Mouse (Mus musculus): ENCODE data around the gene Tnf. TPM values are rescaled to one million over a fixed set of nuclear protein-coding genes. Genes with fewer than 3 reads are reported as not detected.

Gene Tnf
- polyA plus RNA-seq (2014; fragmentation: Illumina TruSeq; extraction: RNeasy Lipid Tissue Mini Kit (QIAGEN cat#74804); ENCODE audit: low read depth, low replicate concordance), result not detected

DNA sequence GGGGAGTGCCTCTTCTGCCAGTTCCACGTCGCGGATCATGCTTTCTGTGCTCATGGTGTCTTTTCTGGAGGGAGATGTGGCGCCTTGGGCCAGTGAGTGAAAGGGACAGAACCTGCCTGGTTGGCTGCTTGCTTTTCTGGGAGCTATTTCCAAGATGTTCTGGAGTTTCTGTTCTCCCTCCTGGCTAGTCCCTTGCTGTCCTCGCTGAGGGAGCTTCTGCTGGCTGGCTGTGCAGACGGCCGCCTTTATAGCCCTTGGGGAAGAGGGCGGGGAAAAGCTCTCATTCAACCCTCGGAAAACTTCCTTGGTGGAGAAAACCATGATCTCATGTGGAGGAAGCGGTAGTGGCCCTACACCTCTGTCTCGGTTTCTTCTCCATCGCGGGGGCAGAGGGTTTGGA is at the start of gene Tnf:
TSS of gene Tnf (minus strand) at position 221 of the 400 bp plus-strand sequence.

DNA sequence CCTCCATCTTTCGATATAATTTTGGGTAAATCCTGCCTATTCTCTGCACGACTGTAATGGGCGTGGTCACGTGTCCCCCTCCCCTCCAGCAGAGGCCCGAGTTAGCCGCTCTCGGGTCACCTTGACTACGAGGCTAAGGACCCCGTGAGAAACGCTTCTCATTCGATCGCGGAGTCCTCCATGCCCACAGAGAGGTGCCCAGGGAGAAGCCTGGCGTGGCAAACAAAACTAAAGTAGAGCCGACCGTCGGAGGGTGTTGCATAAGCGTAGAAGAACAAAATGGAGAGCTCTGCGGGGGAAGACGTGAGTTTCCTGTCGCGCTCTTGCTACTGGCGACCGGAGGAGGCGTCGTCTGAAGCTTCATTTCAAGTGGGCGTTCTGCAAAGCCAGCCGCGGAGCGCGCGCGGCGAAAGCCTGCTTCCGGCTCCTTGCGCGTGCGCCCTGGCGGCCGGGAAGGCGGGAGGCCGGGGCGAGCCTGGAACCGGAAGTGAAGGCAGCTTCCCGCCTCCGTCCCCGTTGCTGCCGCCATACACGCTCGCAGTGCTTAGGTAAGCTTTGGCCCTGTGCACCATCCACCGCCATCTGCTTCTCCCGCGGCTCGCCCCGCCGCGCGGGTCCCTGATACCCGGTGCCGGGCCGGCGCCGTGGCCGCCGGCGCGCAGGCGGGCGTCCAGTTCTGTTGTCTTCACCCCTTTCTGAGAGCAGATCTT is 39.7 kb upstream of the Tnf start, which contains the start of gene Ddx39b:
TSS of gene Ddx39b (plus strand) at position 442 of the 710 bp plus-strand sequence.

DNA sequence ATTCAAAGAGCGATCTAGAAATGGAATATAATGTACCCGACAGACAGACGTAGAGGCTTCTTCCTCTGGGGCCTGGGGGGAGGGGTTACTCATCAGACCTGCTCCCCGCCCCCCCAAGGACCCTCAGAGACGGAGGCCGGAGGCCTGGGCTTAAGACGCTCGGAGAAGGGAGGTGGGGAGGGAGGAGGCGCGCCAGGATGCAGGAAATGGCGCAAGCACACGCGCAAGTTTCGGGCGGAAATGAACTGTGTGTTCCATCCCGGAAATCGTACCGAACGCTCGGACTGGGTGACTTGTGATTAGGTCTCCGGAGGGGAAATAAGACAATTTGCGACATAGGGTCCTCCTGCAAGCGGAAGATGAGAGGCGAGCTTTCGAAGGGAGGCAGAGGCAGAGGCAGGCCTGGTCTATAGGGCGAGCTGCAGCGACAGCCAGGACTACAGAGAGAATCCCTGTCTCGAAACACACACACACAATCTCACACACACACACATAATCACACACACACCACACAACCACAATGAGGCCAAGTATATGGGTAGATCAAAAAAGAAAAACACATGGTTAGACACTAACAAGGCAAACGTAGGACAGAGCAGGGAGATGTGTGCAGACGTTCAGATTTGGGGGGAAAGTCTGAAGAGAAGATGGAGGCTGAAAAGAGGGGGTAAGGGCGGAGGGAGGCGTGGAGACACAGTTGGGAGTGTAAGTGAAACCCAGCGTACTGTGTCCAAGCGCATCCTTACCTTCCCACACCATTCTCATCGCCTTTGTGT is 34.0 kb upstream of the Tnf start, which contains the start of gene Nfkbil1:
TSS of gene Nfkbil1 (minus strand) at position 179 of the 776 bp plus-strand sequence.

DNA sequence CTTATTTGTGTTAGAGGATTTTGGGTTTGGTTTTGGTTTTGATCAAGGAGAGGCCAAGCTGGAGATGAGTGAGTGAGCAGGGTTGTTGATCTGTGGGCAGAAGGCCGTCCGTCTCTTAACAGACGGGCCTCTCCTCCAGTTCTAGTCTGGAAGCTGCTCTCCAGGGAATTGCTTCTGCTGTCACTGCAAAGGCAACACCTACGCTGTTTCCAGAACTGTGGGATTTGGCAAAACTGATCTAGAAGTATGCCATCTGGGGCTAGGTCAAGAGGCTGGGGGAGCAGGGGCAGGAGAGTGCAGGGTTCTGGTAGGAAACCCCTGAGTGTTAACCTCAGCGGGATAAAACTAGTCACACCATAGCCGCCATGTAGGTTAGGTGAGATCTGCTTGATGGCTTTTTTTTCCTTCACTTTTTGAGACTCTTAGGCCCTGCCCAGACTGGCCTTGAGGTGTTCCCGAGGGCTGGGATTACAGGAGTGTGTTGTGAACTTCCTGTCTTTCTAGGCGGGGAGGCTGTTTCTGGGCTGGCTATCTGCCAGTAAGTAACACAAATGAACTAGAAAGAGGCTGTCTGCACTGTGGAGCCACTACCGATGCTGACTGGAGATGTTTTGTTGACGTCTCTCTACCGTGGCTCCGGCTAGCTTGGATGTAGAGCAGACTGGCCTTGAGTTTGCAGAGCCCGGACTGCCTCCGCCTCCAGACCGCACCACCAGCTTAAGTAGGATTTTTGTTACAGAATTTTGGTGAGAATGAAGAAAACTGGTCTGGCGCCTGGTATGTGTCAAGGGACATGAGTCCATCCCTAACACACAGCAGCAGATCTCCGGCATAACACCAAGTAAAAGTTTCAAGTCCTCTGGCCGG is 31.5 kb upstream of the Tnf start, which contains the start of gene Atp6v1g2:
TSS of gene Atp6v1g2 (plus strand) at position 547 of the 867 bp plus-strand sequence.

DNA sequence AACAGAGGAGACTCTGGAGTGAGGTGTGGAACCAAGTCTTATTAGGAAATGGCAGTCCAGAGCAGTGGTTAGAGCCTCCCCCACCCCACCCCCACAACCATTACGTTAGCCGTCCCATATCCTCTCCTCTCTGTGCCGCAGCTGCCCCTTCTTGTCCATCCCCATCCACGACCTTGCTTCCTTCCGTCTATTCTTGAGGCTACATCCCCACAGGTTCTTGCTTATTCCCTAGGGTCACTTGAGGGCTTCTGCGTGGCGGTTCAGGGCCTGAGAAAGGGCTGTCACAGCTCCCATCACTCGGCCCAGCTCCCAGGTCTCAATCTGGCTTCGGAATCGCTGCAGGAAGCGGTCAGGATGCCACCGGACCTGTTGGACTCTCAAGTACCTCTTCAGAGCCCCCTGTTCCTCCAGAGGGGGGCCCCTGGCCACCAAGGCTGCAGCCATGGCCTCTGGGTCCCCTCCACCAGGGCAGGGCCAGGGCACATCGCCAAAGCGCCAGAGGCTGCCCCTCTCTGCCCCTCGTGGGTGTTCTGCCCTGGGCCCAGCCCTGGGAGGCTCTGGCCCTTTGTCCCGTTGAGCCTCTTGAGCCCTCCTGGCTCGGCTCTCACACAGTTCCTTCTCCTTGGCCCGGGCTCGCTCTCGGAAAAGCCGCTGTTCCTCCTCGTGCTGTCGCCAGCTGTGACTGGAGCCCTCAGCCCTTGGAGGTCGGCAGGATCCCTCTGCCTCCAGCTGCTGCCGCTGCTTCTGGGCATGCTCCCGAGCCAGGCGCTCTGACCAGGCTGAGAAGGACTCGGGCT is 18.5 kb upstream of the Tnf start, which contains the start of gene Gm16181:
TSS of gene Gm16181 (plus strand) at position 679 of the 797 bp plus-strand sequence.

DNA sequence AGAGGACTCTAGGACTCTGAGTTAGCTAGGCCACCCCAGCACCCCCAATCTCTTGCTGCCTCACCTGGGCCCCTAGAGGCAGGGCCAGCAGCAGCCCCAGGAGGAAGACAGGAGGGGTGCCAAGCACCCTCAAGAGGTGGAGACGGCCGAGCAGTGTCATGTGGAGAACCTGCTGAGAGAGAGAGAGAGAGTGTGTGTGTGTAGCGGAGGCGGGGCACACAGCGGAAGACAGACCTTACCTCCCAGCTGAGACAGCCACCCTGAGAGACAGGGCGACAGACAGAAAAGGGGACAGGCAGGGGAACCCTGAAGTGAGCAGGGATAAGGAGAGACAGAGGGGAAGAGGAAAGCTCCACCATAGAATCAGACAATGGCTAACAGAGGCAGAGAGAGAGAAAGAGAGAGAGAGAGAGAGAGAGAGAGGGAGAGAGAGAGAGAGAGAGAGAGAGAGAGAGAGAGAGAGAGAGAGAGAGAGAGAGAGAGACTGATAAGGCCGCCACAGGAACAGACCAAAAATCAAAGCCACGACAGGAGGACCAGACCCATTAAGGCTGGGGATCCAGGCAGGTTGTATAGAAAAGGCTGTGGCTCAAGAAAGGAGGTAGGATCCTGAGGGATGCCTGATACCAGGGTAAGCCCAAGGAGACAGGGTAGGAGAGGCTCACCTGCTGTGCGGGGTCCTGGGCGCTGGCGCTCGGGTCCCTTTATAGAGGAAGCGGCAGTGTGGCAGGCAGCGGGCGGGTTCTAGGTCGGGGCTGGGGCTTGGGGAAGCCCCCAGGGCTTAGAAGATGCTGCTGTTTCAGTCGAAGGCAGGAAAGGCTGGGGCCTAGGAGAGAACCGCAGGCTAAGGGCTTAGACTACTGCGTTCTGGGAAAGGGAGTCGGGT is 2.9 kb upstream of the Tnf start, which contains the start of gene Lta:
TSS of gene Lta (minus strand) at position 858 of the 886 bp plus-strand sequence.

DNA sequence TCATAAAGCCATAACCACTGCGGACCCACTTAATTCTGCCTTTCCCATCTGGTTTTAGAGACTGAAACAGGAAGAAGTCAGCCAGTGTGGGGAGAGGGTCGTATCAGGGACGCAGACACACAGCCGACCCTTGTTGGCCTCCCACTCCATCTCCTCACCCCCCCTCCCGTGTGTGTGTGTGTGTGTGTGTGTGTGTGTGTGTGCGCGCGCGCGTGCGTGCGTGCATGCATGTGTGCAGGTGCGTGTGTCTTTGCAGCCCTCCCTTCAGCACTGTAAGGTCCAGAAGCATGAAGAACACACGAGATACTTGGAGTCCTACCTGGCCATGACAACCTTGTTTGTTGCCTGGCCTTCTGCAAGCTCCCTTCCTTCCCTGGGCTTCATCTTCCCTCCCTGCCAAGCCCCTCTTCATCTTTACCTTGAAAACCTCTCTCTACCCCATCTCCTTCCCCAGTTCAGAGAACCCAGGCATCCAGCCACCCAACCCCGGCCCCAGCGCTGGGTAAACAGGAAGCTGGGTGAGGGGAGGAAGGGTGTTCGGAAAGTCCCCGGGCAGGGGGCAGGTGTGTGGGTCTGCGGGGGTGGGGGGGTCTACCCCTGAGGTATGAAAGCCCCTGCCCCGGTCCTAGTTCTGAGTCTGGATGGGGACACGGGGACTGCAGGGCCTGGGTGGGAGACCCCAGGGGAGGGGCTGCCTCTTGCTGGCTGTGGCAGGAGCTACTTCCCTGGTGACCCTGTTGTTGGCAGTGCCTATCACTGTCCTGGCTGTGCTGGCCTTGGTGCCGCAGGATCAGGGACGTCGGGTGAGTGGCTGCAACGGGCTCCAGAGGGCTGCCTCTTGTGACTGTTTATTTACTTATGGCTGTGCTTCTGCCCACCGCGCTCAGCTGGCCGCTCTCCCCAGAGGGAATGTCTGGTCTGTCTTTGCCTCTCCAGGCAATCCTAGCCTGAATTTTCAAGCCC is 7.6 kb downstream of the Tnf start, which contains the start of gene Ltb:
TSS of gene Ltb (plus strand) at position 559 of the 963 bp plus-strand sequence.

DNA sequence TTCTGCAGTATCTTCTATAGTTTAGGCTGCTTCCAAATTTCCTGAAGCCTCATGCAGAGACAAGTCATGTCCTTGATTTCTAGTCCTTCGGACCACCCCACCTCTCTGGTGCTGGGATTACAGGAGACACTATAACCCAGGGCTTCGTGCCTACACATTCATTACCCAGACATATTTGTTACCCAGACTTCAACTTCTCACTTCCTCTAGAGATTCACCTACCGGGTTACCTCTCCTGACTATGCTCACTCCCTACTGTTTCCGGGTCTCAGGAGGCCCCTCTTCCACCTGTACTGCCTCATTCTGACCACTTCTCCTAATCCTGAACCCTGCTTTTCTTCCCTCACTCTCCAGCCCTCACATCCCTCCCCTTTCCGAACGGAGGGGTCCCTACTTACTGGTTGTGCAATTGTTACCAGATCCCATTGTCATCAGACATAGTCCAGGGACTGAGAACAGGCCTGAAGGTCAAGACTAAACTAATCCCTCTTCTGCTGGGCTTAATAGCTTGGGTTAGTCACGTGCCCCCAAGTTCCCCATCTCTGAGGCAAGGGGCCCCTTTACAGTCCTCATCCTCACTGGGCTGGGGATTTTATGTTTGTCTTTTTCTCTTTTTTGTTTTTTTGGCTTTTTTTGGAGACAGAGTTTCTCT is 13.7 kb downstream of the Tnf start, which contains the start of gene Lst1:
TSS of gene Lst1 (minus strand) at position 481 of the 652 bp plus-strand sequence.

DNA sequence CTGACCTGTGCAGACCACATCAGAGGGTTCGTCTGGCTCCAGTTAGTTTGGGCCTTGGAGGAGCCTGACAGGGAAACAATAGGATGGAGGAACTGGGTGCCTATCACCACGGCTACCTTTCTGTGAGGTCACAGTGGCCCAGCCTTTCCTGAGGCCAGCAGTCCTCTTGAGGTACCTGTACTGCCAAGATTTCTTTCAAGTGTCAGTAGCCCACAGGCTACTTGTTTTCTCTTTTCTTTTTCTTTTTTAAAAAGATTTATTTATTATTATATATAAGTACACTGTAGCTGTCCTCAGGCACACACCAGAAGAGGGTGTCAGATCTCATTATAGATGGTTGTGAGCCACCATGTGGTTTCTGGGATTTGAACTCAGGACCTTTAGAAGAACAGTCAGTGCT is 25.8 kb downstream of the Tnf start, which contains the start of gene Aif1:
TSS of gene Aif1 (minus strand) at position 101 of the 400 bp plus-strand sequence.

DNA sequence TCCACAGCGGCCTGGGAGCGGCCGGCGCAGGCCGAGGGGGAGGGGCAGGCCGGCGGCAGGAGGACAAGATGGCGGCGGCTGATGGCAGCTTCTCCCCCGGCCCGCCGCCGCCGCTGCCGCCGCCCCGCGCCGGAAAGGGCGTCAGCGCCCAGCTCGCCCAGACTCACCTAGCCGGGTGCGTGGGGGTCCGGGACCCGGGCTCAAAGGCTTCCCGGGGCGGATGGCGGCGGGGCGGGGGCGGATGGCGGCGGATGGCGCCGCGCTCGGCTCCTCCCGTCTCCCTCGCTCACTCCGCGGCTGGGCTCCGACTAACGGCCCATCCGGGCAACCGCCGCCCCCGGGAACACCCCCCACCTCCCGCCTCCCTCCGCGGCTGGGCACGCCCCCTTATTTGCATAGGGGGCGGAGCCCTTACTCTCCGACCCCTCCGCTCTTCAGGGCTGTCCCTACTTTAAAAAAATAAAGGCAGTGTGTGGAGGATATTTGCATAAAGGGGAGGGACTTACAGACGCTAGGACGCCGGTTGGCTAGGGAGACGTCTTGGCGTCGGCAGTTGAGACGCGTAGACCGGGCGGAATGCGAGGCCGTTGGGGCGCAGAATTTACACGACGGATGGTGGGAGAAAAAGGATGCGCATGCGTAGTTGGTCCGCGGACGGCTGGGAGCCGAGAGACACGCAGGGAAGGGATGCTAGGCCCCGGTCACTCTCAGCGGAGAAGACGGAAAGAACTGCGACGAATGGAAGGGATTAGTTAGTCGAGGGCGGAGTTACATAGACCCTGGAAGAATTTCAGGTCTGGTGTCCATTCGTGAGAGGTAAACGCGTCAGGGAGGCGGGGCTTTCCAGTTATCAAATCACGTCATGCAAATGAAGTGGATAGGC is 37.0 kb downstream of the Tnf start, which contains the start of gene Prrc2a:
TSS of gene Prrc2a (minus strand) at position 330 of the 883 bp plus-strand sequence.

Other genes with a start within 250 kb of the Tnf start
- 17.9 TPM for gene Hspa1b, start 242.8 kb downstream of the Tnf start, polyA plus RNA-seq (2014; fragmentation: Illumina TruSeq; extraction: RNeasy Lipid Tissue Mini Kit (QIAGEN cat#74804); ENCODE audit: low read depth, low replicate concordance)
- gene Gm20481, start 232.1 kb downstream of the Tnf start, polyA plus RNA-seq (2014; fragmentation: Illumina TruSeq; extraction: RNeasy Lipid Tissue Mini Kit (QIAGEN cat#74804); ENCODE audit: low read depth, low replicate concordance), result not detected
- 8.4 TPM for gene Hspa1a, start 229.9 kb downstream of the Tnf start, polyA plus RNA-seq (2014; fragmentation: Illumina TruSeq; extraction: RNeasy Lipid Tissue Mini Kit (QIAGEN cat#74804); ENCODE audit: low read depth, low replicate concordance)
- not detected for gene Hspa1l, start 229.3 kb downstream of the Tnf start, polyA plus RNA-seq (2014; fragmentation: Illumina TruSeq; extraction: RNeasy Lipid Tissue Mini Kit (QIAGEN cat#74804); ENCODE audit: low read depth, low replicate concordance)
- 12.6 TPM for gene Lsm2, start 220.1 kb downstream of the Tnf start, polyA plus RNA-seq (2014; fragmentation: Illumina TruSeq; extraction: RNeasy Lipid Tissue Mini Kit (QIAGEN cat#74804); ENCODE audit: low read depth, low replicate concordance)
- 5.7 TPM for gene Vars, start 201.0 kb downstream of the Tnf start, polyA plus RNA-seq (2014; fragmentation: Illumina TruSeq; extraction: RNeasy Lipid Tissue Mini Kit (QIAGEN cat#74804); ENCODE audit: low read depth, low replicate concordance)
- gene Vwa7, start 185.4 kb downstream of the Tnf start, polyA plus RNA-seq (2014; fragmentation: Illumina TruSeq; extraction: RNeasy Lipid Tissue Mini Kit (QIAGEN cat#74804); ENCODE audit: low read depth, low replicate concordance), result not detected
- not detected for gene Sapcd1, start 174.0 kb downstream of the Tnf start, polyA plus RNA-seq (2014; fragmentation: Illumina TruSeq; extraction: RNeasy Lipid Tissue Mini Kit (QIAGEN cat#74804); ENCODE audit: low read depth, low replicate concordance)
- 1.1 TPM for gene Msh5, start 155.3 kb downstream of the Tnf start, polyA plus RNA-seq (2014; fragmentation: Illumina TruSeq; extraction: RNeasy Lipid Tissue Mini Kit (QIAGEN cat#74804); ENCODE audit: low read depth, low replicate concordance)
- 25.4 TPM for gene Clic1, start 152.0 kb downstream of the Tnf start, polyA plus RNA-seq (2014; fragmentation: Illumina TruSeq; extraction: RNeasy Lipid Tissue Mini Kit (QIAGEN cat#74804); ENCODE audit: low read depth, low replicate concordance)
- gene Ddah2, start 143.0 kb downstream of the Tnf start, polyA plus RNA-seq (2014; fragmentation: Illumina TruSeq; extraction: RNeasy Lipid Tissue Mini Kit (QIAGEN cat#74804); ENCODE audit: low read depth, low replicate concordance), result 0.97 TPM
- gene Ly6g6c, start 136.6 kb downstream of the Tnf start, polyA plus RNA-seq (2014; fragmentation: Illumina TruSeq; extraction: RNeasy Lipid Tissue Mini Kit (QIAGEN cat#74804); ENCODE audit: low read depth, low replicate concordance), result not detected
- 1.1 TPM for gene Mpig6b, start 135.8 kb downstream of the Tnf start, polyA plus RNA-seq (2014; fragmentation: Illumina TruSeq; extraction: RNeasy Lipid Tissue Mini Kit (QIAGEN cat#74804); ENCODE audit: low read depth, low replicate concordance)
- gene Ly6g6e, start 125.1 kb downstream of the Tnf start, polyA plus RNA-seq (2014; fragmentation: Illumina TruSeq; extraction: RNeasy Lipid Tissue Mini Kit (QIAGEN cat#74804); ENCODE audit: low read depth, low replicate concordance), result not detected
- not detected for gene Ly6g6d, start 123.9 kb downstream of the Tnf start, polyA plus RNA-seq (2014; fragmentation: Illumina TruSeq; extraction: RNeasy Lipid Tissue Mini Kit (QIAGEN cat#74804); ENCODE audit: low read depth, low replicate concordance)
- not detected for gene Ly6g6f, start 116.4 kb downstream of the Tnf start, polyA plus RNA-seq (2014; fragmentation: Illumina TruSeq; extraction: RNeasy Lipid Tissue Mini Kit (QIAGEN cat#74804); ENCODE audit: low read depth, low replicate concordance)
- 7.6 TPM for gene Abhd16a, start 112.7 kb downstream of the Tnf start, polyA plus RNA-seq (2014; fragmentation: Illumina TruSeq; extraction: RNeasy Lipid Tissue Mini Kit (QIAGEN cat#74804); ENCODE audit: low read depth, low replicate concordance)
- gene Ly6g5c, start 93.7 kb downstream of the Tnf start, polyA plus RNA-seq (2014; fragmentation: Illumina TruSeq; extraction: RNeasy Lipid Tissue Mini Kit (QIAGEN cat#74804); ENCODE audit: low read depth, low replicate concordance), result not detected
- gene Ly6g5b, start 86.6 kb downstream of the Tnf start, polyA plus RNA-seq (2014; fragmentation: Illumina TruSeq; extraction: RNeasy Lipid Tissue Mini Kit (QIAGEN cat#74804); ENCODE audit: low read depth, low replicate concordance), result not detected
- gene Gpank1, start 80.6 kb downstream of the Tnf start, polyA plus RNA-seq (2014; fragmentation: Illumina TruSeq; extraction: RNeasy Lipid Tissue Mini Kit (QIAGEN cat#74804); ENCODE audit: low read depth, low replicate concordance), result 0.85 TPM
- gene Csnk2b, start 80.0 kb downstream of the Tnf start, polyA plus RNA-seq (2014; fragmentation: Illumina TruSeq; extraction: RNeasy Lipid Tissue Mini Kit (QIAGEN cat#74804); ENCODE audit: low read depth, low replicate concordance), result 187 TPM
- 0.53 TPM for gene D17H6S53E, start 75.6 kb downstream of the Tnf start, polyA plus RNA-seq (2014; fragmentation: Illumina TruSeq; extraction: RNeasy Lipid Tissue Mini Kit (QIAGEN cat#74804); ENCODE audit: low read depth, low replicate concordance)
- gene Apom, start 70.0 kb downstream of the Tnf start, polyA plus RNA-seq (2014; fragmentation: Illumina TruSeq; extraction: RNeasy Lipid Tissue Mini Kit (QIAGEN cat#74804); ENCODE audit: low read depth, low replicate concordance), result 4.8 TPM
- 3.9 TPM for gene Bag6, start 66.8 kb downstream of the Tnf start, polyA plus RNA-seq (2014; fragmentation: Illumina TruSeq; extraction: RNeasy Lipid Tissue Mini Kit (QIAGEN cat#74804); ENCODE audit: low read depth, low replicate concordance)
- gene Prrc2a, start 37.1 kb downstream of the Tnf start, polyA plus RNA-seq (2014; fragmentation: Illumina TruSeq; extraction: RNeasy Lipid Tissue Mini Kit (QIAGEN cat#74804); ENCODE audit: low read depth, low replicate concordance), result 2.1 TPM
- 2.3 TPM for gene Aif1, start 25.9 kb downstream of the Tnf start, polyA plus RNA-seq (2014; fragmentation: Illumina TruSeq; extraction: RNeasy Lipid Tissue Mini Kit (QIAGEN cat#74804); ENCODE audit: low read depth, low replicate concordance)
- gene Lst1, start 13.6 kb downstream of the Tnf start, polyA plus RNA-seq (2014; fragmentation: Illumina TruSeq; extraction: RNeasy Lipid Tissue Mini Kit (QIAGEN cat#74804); ENCODE audit: low read depth, low replicate concordance), result not detected
- not detected for gene Ltb, start 7.6 kb downstream of the Tnf start, polyA plus RNA-seq (2014; fragmentation: Illumina TruSeq; extraction: RNeasy Lipid Tissue Mini Kit (QIAGEN cat#74804); ENCODE audit: low read depth, low replicate concordance)
- gene Lta, start 3.3 kb upstream of the Tnf start, polyA plus RNA-seq (2014; fragmentation: Illumina TruSeq; extraction: RNeasy Lipid Tissue Mini Kit (QIAGEN cat#74804); ENCODE audit: low read depth, low replicate concordance), result not detected
- not detected for gene Gm16181, start 18.8 kb upstream of the Tnf start, polyA plus RNA-seq (2014; fragmentation: Illumina TruSeq; extraction: RNeasy Lipid Tissue Mini Kit (QIAGEN cat#74804); ENCODE audit: low read depth, low replicate concordance)
- gene Atp6v1g2, start 31.7 kb upstream of the Tnf start, polyA plus RNA-seq (2014; fragmentation: Illumina TruSeq; extraction: RNeasy Lipid Tissue Mini Kit (QIAGEN cat#74804); ENCODE audit: low read depth, low replicate concordance), result 5.2 TPM
- not detected for gene Nfkbil1, start 33.8 kb upstream of the Tnf start, polyA plus RNA-seq (2014; fragmentation: Illumina TruSeq; extraction: RNeasy Lipid Tissue Mini Kit (QIAGEN cat#74804); ENCODE audit: low read depth, low replicate concordance)
- gene Ddx39b, start 39.7 kb upstream of the Tnf start, polyA plus RNA-seq (2014; fragmentation: Illumina TruSeq; extraction: RNeasy Lipid Tissue Mini Kit (QIAGEN cat#74804); ENCODE audit: low read depth, low replicate concordance), result 4.9 TPM
- 26.4 TPM for gene H2-D1, start 60.7 kb upstream of the Tnf start, polyA plus RNA-seq (2014; fragmentation: Illumina TruSeq; extraction: RNeasy Lipid Tissue Mini Kit (QIAGEN cat#74804); ENCODE audit: low read depth, low replicate concordance)
- gene H2-Q1, start 118.4 kb upstream of the Tnf start, polyA plus RNA-seq (2014; fragmentation: Illumina TruSeq; extraction: RNeasy Lipid Tissue Mini Kit (QIAGEN cat#74804); ENCODE audit: low read depth, low replicate concordance), result 0.28 TPM
- gene H2-Q2, start 140.2 kb upstream of the Tnf start, polyA plus RNA-seq (2014; fragmentation: Illumina TruSeq; extraction: RNeasy Lipid Tissue Mini Kit (QIAGEN cat#74804); ENCODE audit: low read depth, low replicate concordance), result 4.2 TPM
- gene H2-Q4, start 177.6 kb upstream of the Tnf start, polyA plus RNA-seq (2014; fragmentation: Illumina TruSeq; extraction: RNeasy Lipid Tissue Mini Kit (QIAGEN cat#74804); ENCODE audit: low read depth, low replicate concordance), result 13.7 TPM
- 21.9 TPM for gene H2-Q6, start 222.8 kb upstream of the Tnf start, polyA plus RNA-seq (2014; fragmentation: Illumina TruSeq; extraction: RNeasy Lipid Tissue Mini Kit (QIAGEN cat#74804); ENCODE audit: low read depth, low replicate concordance)
- 4.7 TPM for gene H2-Q7, start 237.1 kb upstream of the Tnf start, polyA plus RNA-seq (2014; fragmentation: Illumina TruSeq; extraction: RNeasy Lipid Tissue Mini Kit (QIAGEN cat#74804); ENCODE audit: low read depth, low replicate concordance)